Mouse (Mus musculus) cerebellum, adult 9-10 months (tissue): ENCODE data around the gene Cfap52.
A peak's percentile ranks its signal among the peaks of the same experiment; 100 is the strongest.

Experiments used
- DNase-seq: peaks from one replicate; pipeline ENCODE4 v3.0.0; 2022

Gene Cfap52

DNA sequence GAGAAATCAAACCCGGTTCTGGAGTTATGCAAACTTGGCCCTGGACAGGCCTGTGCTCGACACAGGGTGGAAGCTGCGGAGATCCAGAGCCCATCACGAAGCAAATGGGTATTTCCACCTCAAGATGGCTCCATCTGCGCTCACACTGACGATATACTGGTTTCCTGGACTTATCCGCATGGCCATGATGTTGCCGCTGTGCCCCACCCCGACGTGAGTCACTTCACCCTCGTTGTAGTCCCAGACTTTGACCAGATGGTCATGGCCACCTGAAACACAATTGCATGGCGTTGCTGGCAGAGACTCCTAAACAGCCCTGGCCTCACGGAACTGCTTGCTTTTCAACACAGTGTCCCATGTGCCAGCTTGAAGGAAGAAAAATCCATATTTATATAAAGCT, 40.5 kb downstream of the Cfap52 start:
- DNase-seq, result no peak

DNA sequence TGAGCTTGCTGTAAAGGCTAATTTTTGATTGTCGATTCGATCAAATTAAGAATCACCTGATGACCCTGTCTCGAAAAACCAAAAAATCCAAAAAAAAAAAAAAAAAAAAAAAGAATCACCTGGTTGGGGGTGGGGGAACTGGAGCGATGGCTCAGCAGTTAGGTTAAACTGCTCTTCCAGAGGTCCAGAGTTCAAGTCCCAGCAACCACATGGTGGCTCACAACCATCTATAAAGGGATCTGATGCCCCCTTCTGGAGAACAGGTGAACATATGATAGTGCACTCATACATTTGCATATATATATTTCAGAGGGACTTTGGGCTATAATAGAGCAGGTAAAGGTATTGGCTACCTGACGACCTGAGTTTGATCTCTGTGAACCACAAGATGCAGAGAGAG, 41.7 kb downstream of the Cfap52 start:
- no peak for DNase-seq

DNA sequence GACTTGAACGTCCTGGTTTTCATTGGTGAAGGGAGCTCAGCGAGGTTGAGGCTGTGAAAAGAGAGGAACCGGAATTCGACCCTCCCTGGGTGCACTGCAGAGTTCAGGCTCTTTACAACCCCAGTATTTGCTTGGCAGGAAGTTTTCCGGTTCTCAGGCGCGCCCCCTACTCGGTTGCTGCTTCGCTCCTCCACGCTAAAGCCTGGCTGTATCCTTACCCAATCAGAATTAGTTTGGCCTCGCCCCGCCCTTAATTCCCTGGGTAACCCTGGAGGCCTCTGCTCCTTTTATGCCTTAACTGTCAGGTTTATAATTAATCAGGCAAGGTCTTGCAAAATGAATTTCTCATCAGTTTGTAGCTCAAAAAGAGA, 42.7 kb downstream of the Cfap52 start:
- no peak for DNase-seq

DNA sequence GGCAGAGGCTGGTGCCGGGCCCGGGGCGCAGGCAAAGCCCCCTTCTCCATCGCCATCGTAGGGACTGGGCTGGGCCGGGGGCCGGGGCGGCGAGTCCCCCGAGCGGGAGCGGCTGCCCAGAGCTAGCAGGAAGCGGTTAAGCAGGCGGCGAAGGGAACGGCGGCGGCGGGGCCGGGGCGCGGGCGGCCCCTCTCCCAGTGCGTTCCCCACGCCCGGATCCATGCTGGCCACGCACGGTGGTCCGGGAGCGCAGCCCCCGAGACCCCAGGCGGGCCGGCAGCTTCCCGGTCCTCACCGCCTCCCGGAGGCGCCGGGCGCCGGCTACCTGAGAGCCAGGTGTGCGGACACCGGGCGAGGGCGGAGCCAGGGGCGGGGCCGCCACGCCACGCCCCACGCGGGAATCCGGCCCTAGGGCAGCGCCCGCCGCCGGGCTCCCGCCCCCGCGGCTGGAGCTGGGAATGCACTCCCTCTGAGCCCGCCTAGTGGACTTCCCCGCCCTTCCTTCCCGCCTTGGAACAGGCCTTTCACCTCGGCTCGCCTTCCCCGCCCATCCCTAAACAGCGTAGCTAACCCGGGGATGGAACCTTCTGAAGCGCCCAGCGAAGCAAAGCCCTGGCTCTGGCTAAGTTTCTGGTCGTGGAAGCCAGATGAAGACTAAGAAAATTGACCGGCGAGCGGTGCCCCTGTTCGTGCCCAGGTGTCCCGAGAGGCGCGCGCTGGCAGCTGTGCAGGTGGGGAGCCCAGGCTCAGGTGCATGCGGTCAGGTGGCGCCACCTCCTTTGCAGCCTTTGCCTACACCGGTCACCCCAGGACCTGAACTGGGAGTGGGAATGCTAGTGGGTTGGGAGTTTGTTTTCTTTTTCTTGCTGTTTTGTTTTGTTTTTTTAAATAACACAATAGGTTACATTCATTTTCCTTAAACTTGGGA, 43.4 kb downstream of the Cfap52 start, which contains the start of gene Usp43:
Gene Usp43, minus strand, starts transcription at position 327 of the 928 bp plus-strand sequence.
- no peak for DNase-seq

DNA sequence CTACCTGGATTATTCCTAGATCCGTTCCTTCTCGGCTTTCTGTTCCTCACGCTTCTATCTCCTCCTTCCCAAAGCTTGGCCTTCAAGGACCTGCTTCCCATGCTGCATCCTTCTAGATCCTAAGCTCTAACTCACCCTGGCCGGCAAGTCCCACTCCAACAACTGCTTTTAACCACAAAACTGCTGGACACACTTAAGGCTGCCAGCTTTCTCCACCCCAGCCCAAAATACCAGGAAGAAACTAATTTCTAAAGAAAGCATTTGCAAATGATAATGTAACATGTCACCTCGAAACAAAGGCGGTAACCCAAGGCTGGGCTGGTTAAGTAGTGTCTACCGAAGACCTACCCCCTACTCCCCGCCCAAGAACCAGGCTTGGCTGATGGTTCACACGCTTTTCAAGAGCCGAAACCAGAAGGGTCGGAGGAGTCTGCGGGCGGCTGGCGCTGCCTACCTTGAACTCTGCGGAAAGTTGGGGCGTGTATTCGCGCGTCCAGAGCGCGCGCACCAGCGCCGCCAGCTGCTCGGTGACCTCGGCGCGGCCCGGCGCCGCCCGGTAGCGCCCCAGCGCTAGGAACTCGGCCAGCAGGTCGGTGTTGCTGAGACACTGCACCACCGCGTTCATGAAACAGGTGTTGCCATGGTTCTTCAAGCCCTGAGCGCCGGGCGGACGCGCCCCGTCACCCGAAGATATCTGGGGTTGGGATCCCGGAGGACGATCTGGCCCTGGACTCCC, 44.2 kb downstream of the Cfap52 start:
- no peak for DNase-seq

DNA sequence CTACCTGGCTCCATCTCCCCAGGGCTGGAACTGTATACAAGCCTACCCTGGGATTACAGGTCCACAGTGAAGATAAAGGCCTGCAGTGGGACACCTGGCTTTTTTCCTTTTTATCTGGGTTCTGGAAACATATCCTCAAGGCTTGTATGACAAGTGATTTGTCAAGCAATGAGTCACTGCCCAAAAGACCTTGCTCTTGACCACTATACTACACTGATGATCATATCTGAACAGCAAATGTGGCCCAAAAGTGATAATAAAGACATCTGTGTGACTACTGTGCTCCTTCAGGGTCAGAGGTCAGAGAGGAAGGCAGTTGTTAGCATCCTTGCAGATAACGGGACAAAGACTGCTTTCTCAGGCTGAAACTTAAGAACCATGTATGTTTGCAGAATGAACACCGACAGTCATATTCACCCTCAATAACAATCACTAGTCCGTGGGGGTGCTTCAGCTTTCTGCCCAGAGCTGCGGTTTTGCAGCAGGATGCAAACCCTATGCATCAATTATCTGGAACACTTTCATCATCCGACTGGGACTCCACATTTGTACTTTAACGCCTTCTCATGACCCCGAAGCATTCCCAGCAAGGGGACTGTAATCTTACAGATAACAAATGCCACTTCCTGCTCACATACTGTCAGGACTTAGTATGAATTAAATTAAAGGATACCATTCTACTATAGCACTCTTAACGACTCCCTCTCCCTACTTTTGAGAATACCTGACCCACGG, 45.1 kb downstream of the Cfap52 start:
- DNase-seq, result no peak

DNA sequence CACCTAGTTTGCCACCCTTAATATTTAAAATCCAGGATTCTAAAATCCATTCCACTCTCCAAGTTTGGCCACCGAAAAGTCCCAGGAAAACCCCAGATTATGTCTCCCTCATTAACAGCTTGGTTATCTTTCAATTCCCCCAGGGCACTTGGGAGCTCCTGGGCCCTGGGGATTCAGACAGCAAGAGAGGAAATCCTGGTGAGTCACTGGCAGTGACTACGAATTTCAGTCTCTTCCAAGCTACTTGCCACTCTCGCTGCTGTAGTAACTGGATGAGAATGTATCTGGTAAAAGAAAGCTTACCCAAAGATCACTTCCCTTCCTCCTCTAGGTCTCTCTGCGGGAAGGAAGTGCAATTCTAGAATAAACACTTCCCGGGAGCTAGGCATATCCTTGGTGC, 45.9 kb downstream of the Cfap52 start:
- DNase-seq, result no peak

DNA sequence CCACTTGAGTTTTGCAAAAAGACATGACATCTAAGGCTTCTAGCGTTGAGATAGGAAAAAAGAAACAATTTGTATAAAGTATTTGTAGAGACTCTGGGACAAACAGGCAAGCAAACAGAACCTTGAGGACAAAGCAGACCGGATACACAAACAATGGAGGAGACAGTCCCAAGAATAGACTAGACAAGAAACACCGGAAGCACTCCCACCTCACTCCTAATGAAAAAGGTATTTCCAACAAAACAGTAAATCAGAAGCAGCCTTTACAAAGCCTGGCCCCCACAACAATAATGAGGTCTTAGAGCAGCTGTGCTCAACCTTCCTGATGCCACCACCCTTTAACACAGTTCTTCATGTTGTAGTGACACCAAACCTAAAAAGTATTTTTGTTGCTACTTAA, 48.3 kb downstream of the Cfap52 start:
- DNase-seq, result no peak

DNA sequence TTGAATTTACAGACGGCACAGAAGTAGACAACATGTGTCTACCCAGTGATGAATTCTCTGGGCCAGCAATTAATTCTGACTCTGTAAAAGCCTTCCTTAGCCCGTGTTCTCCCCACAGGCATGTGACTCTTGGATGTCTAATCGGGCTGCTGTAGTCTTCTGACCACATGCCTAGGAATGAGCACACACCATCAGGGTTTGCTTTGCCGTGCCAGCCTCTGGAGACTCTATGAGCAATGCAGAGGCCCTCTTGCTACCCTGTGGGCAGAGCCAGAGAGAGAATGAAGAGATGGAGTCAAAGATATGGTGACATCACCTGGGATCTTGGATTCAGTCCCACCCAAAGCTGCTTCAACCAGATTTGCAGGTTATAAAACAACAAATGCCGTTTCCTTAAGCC, 54.4 kb downstream of the Cfap52 start:
- no peak for DNase-seq

DNA sequence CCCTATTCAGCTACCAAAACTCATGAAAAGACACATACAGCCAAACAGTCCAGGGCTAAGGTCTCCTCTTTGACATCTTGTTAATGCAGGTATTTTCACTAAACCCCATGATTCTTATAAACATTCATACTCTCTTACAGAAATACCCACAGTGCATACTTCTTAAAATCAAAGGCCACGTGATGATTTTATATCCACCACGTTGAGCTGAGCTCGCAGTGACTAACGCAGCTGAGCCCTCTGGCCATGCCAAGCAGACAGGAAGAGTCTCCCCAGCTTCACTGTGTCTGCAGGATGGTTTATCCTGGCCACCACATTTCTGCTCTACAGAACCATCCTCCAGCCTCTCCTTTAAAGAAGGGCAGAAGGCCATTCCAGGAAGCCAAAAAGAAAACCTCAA, 61.7 kb downstream of the Cfap52 start:
- DNase-seq, result no peak

DNA sequence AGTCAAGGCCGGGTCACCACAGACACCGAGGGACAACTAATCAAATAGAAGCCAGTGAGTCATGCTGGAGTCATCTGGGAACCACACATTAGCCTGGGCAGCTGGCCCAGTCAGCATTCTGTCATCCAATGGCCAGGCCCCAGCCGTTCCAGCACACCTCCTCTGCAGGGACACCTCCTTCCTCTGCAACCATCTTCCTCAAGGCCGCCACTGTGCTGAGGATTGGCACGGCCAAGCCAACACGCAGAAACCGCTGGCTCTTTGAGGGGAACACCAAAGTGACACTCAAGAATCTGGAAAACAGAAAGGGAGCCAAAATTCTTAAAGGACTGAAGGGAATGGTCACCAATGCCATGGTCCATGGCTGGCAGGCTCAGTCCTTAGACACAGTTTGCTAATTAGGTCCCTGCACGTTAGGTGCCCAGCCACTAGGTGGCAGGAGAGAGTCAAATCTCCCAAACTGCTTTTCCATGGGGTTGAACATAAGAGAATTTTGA, 68.3 kb downstream of the Cfap52 start:
- DNase-seq, result peak; percentile 29

DNA sequence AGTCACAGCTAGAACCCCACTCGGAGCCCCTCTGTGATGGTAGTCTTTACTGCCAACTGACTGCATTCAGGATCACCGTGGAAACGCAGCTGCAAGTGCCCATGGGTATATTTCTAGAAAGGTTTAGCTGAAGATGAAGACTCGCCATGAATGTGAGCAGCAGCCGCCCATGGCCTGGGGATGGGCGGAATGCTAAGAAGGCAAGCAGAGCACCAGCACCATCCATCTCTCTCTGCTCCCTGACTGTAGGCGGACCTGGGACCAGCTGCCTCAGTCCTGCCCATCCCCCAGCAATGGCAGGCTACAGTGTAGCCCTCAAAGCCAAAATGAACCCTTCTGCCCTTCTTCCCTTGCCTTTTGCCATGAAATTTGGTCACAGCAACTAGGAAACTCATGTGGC, 69.8 kb downstream of the Cfap52 start:
- DNase-seq, result no peak

DNA sequence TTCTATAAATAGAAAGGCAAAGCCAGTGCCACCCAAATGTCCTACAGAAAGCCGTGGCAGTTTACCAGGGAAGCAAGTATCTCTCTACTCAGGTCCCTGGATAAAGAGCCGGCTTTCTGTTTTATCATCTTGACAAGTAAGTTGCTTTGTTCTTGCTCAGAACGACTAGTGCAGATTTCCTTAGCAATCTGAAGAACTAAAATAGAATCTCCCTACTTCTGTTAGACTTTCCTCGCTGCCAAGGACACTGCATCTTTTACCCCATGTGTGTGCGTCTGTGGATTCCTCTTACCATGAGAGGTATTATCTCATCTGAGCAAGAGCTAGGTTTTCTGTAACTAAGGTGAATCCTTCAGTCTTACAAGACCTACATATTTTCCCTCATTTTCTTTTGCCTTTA, 76.9 kb downstream of the Cfap52 start:
- no peak for DNase-seq

DNA sequence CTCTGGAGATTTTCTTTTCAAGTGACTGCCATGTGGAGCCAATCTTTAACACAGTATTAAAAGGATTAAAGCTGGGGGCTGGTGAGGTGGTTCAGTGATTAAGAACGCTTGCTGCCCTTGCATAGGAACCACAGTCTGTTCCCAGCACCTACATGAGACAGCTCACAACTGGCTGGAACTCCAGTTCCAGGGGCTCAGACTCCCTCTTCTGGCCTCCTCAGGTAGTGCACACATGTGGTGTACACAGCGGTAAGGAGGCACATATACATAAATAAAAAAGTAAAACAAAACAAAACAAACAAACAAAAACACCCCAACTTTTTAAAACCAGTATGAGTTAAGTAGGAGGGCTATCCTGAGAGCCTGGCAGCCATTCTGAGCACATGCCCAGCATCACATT, 79.5 kb downstream of the Cfap52 start:
- no peak for DNase-seq
